Comparison of ENCODE assay signal across 1 mouse cellular context in the genomic region with DNA sequence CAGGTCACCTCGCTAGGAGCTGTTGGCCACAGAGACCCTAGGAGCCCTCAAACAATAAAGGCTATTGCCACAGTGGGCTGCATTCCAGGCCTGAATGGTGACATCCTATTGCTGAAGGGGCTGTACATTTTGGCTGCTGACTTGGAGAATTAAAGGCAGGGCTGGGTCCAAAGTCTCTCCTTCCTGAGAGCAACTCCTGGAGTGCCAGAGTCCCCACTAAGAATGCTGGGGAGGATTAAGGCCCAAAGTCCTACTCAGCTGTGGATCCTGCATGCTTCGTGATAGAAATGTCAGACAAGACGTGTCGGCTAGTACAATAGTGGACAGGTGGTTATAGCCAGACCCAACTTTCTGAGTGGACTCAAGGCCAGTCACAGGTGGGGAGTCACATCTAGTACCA. TPM values are rescaled to one million over a fixed set of nuclear protein-coding genes. Genes with fewer than 3 reads are reported as not detected.
"Had no signal": no experiment of that assay in that cellular context is flagged by ENCODE, and none has a peak within 500 bp of the region (broad histone marks: within the 10 kb centered on the region; RNA-seq: fewer than 3 reads in every experiment).

No protein-coding gene starts in this region.

RNA-seq across cellular contexts. Expression of a gene that starts 47.6 kb away (rescaled TPM):
- polyA plus RNA-seq: myocyte had no signal
